Mouse (Mus musculus): ENCODE results near the gene Pofut1. TPM values are rescaled to one million over a fixed set of nuclear protein-coding genes. Genes with fewer than 3 reads are reported as not detected.

Pofut1 gene
- polyA plus RNA-seq, 1 experiment: 18.7 TPM

DNA sequence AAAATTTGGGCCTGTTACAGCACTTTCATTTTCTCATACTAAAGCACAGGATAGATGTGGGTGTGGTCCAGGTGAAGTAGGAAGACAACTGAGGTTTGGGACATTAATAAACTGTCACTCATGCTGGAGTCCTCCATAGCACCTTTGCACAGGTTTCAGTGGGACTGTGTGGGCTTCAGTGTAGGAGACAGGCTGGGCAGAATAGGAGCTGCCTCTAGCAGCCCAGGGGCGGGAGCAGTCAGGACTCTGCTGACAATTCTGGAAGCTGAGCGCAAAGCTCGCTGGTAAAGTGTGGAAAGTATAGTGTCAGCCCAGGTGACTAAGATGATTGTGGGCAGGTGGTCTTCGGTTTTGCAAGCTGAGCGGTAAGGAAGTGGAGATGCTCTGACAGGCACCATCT is 59.8 kb downstream of the Pofut1 start:
- WGBS: 93% methylated on average over 5 of the region's 5 CpGs
- H3K4me1 ChIP-seq (ENCODE audit: control insufficient read depth, insufficient read depth, insufficient read length): peaks cover 6% of the 10 kb centered on the region; the same call in 1 of the 2 replicates

GRCm38 (mm10) chr2:153305240-153305639 is 63.9 kb downstream of the Pofut1 start:
- Histone ChIP-seq H3K27ac (ENCODE audit: insufficient read depth, low read length) (no peak overlapping the region), H3K36me3 (ENCODE audit: control insufficient read depth, insufficient read depth, low read length) (no peaks in the 10 kb centered on the region), H3K4me1 (ENCODE audit: control insufficient read depth, insufficient read depth, insufficient read length) (peaks cover 3% of the 10 kb centered on the region; the same call in 1 of the 2 replicates), H3K27me3 (ENCODE audit: control insufficient read depth, insufficient read depth, low read length) (no peaks in the 10 kb centered on the region), H3K4me3 (ENCODE audit: extremely low read depth, insufficient read depth, insufficient read length) (no peak overlapping the region)
- DNase-seq (ENCODE audit: low read depth in 1 of 2, low spot score in 2 of 2): no peak
- TF ChIP-seq CTCF (IDR thresholded peaks at IDR 0.05; ENCODE audit: extremely low read depth, insufficient read depth, insufficient read length, insufficient replicate concordance): no peak
- TF ChIP-seq POLR2A (IDR thresholded peaks at IDR 0.05; ENCODE audit: low read depth, low read length): no peak
- WGBS: 84% methylated on average over 6 of the region's 6 CpGs

More for the DNA sequence above, 59.8 kb downstream of the Pofut1 start:
- no peaks in the 10 kb centered on the region for H3K36me3 ChIP-seq (ENCODE audit: control insufficient read depth, insufficient read depth, low read length)
- H3K27ac ChIP-seq (ENCODE audit: insufficient read depth, low read length): no peak overlapping the region
- TF ChIP-seq POLR2A (IDR thresholded peaks at IDR 0.05; ENCODE audit: low read depth, low read length) (no peak), CTCF (IDR thresholded peaks at IDR 0.05; ENCODE audit: extremely low read depth, insufficient read depth, insufficient read length, insufficient replicate concordance) (no peak)
- H3K27me3 ChIP-seq (ENCODE audit: control insufficient read depth, insufficient read depth, low read length): no peaks in the 10 kb centered on the region
- H3K4me3 ChIP-seq (ENCODE audit: extremely low read depth, insufficient read depth, insufficient read length): no peak overlapping the region
- DNase-seq (ENCODE audit: low read depth in 1 of 2, low spot score in 2 of 2): no peak

DNA sequence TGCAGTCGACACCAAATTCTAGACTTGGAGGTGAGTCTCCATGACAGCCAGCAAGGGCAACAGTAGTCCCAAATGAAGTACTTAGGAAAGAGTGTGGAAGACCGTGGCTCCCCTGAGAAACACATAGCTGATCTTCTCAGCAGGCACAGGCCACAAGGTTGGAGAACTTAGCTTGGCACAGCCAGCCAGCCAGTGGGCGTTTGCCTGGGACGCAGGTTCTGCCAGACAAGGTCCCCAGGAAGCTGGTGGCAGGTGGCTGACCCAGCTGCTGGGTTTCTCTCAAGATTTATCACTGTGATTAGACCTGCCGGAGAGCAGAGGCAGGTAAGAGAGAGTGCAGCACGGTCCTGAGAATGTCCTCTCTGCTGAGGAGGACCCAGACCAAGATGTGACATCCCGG is 67.3 kb downstream of the Pofut1 start:
- Histone ChIP-seq H3K27ac (ENCODE audit: insufficient read depth, low read length) (no peak overlapping the region), H3K4me3 (ENCODE audit: extremely low read depth, insufficient read depth, insufficient read length) (no peak overlapping the region), H3K36me3 (ENCODE audit: control insufficient read depth, insufficient read depth, low read length) (no peaks in the 10 kb centered on the region), H3K27me3 (ENCODE audit: control insufficient read depth, insufficient read depth, low read length) (no peaks in the 10 kb centered on the region), H3K4me1 (ENCODE audit: control insufficient read depth, insufficient read depth, insufficient read length) (no peaks in the 10 kb centered on the region)
- TF ChIP-seq POLR2A (IDR thresholded peaks at IDR 0.05; ENCODE audit: low read depth, low read length): no peak
- no peak for TF ChIP-seq CTCF (IDR thresholded peaks at IDR 0.05; ENCODE audit: extremely low read depth, insufficient read depth, insufficient read length, insufficient replicate concordance)
- 75% methylated on average over 7 of the region's 7 CpGs for WGBS
- DNase-seq (ENCODE audit: low read depth in 1 of 2, low spot score in 2 of 2): no peak

DNA sequence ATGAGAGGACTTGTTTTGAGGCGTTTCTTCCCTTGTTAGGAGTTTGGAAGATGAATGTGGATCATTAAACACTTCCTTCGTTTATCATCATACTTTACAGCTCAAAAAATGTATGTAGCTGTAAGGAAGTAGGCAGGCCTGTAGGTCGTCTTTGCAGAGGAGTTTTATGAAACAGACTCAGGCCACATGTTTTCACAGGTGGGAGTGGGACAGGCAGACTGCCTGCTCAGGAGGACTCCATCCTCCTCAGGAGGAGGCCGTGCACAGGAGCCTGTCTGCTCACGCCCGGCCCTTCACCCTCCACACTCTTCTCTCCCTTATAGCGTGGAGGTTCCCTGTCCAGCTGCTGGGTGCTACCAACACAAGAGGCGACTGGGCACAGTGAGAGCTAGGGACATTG is 67.8 kb downstream of the Pofut1 start:
- no peaks in the 10 kb centered on the region for H3K36me3 ChIP-seq (ENCODE audit: control insufficient read depth, insufficient read depth, low read length)
- no peaks in the 10 kb centered on the region for H3K4me1 ChIP-seq (ENCODE audit: control insufficient read depth, insufficient read depth, insufficient read length)
- no peaks in the 10 kb centered on the region for H3K27me3 ChIP-seq (ENCODE audit: control insufficient read depth, insufficient read depth, low read length)
- TF ChIP-seq CTCF (IDR thresholded peaks at IDR 0.05; ENCODE audit: extremely low read depth, insufficient read depth, insufficient read length, insufficient replicate concordance) (no peak), POLR2A (IDR thresholded peaks at IDR 0.05; ENCODE audit: low read depth, low read length) (no peak)
- DNase-seq (ENCODE audit: low read depth in 1 of 2, low spot score in 2 of 2): no peak
- no peak overlapping the region for H3K4me3 ChIP-seq (ENCODE audit: extremely low read depth, insufficient read depth, insufficient read length)
- H3K27ac ChIP-seq (ENCODE audit: insufficient read depth, low read length): no peak overlapping the region
- 76% methylated on average over 8 of the region's 8 CpGs for WGBS

GRCm38 (mm10) chr2:153310228-153310627 is 68.9 kb downstream of the Pofut1 start:
- no peaks in the 10 kb centered on the region for H3K27me3 ChIP-seq (ENCODE audit: control insufficient read depth, insufficient read depth, low read length)
- H3K36me3 ChIP-seq (ENCODE audit: control insufficient read depth, insufficient read depth, low read length): no peaks in the 10 kb centered on the region
- 88% methylated on average over 6 of the region's 6 CpGs for WGBS
- H3K27ac ChIP-seq (ENCODE audit: insufficient read depth, low read length): no peak overlapping the region
- TF ChIP-seq POLR2A (IDR thresholded peaks at IDR 0.05; ENCODE audit: low read depth, low read length): no peak
- no peak for TF ChIP-seq CTCF (IDR thresholded peaks at IDR 0.05; ENCODE audit: extremely low read depth, insufficient read depth, insufficient read length, insufficient replicate concordance)
- DNase-seq (ENCODE audit: low read depth in 1 of 2, low spot score in 2 of 2): no peak
- no peaks in the 10 kb centered on the region for H3K4me1 ChIP-seq (ENCODE audit: control insufficient read depth, insufficient read depth, insufficient read length)
- H3K4me3 ChIP-seq (ENCODE audit: extremely low read depth, insufficient read depth, insufficient read length): no peak overlapping the region

DNA sequence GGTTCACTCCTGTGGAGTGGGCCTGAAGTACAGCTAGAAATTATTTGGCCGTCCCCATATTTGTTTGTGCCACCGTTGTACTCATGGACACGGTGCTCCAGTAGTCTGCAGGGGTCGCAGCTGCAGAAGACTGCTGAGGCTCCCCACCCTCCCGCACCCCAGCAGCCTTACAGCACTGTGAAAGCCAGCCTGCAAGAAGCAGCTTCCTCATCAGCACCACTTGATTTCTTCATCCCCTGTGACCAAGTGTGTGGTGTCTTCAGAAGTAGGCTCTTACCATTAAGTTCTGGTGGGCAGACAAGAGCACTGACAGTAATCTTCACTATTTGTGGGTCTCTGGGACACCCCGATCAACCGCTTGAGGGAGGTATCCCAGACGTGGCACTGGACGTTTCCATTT is 71.6 kb downstream of the Pofut1 start:
- Histone ChIP-seq H3K4me3 (ENCODE audit: extremely low read depth, insufficient read depth, insufficient read length) (no peak overlapping the region), H3K27ac (ENCODE audit: insufficient read depth, low read length) (no peak overlapping the region), H3K4me1 (ENCODE audit: control insufficient read depth, insufficient read depth, insufficient read length) (no peaks in the 10 kb centered on the region), H3K27me3 (ENCODE audit: control insufficient read depth, insufficient read depth, low read length) (no peaks in the 10 kb centered on the region), H3K36me3 (ENCODE audit: control insufficient read depth, insufficient read depth, low read length) (no peaks in the 10 kb centered on the region; the same call in none of the 2 replicates)
- no peak for DNase-seq (ENCODE audit: low read depth in 1 of 2, low spot score in 2 of 2)
- no peak for TF ChIP-seq POLR2A (IDR thresholded peaks at IDR 0.05; ENCODE audit: low read depth, low read length)
- TF ChIP-seq CTCF (IDR thresholded peaks at IDR 0.05; ENCODE audit: extremely low read depth, insufficient read depth, insufficient read length, insufficient replicate concordance): no peak
- WGBS: 82% methylated on average over 9 of the region's 9 CpGs

DNA sequence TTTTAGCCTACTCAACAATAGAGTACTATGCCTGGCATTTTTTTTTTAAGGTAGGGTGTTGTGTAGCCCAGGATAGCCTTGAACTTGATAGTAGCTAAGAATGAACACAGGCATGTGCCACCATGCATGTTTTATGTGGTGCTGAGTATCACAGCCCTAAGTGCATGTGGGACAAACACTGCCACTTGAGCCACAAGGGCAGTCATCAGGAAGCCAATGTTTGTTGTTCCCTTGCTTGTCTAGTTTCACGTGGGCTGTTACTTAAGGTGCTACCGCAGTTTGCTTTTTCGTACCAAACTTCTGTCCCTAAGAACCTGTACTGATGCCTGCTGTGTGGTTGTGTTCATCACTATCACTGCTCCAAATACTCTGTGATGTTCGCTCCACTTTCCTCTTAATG is 77.1 kb downstream of the Pofut1 start:
- DNase-seq (ENCODE audit: low read depth in 1 of 2, low spot score in 2 of 2): no peak
- no peak overlapping the region for H3K27ac ChIP-seq (ENCODE audit: insufficient read depth, low read length)
- no peaks in the 10 kb centered on the region for H3K27me3 ChIP-seq (ENCODE audit: control insufficient read depth, insufficient read depth, low read length)
- H3K4me1 ChIP-seq (ENCODE audit: control insufficient read depth, insufficient read depth, insufficient read length): peaks cover 7% of the 10 kb centered on the region; the same call in 1 of the 2 replicates
- H3K36me3 ChIP-seq (ENCODE audit: control insufficient read depth, insufficient read depth, low read length): peaks cover 9% of the 10 kb centered on the region
- no peak overlapping the region for H3K4me3 ChIP-seq (ENCODE audit: extremely low read depth, insufficient read depth, insufficient read length)
- TF ChIP-seq CTCF (IDR thresholded peaks at IDR 0.05; ENCODE audit: extremely low read depth, insufficient read depth, insufficient read length, insufficient replicate concordance): no peak
- TF ChIP-seq POLR2A (IDR thresholded peaks at IDR 0.05; ENCODE audit: low read depth, low read length): no peak
- 85% methylated on average over 4 of the region's 4 CpGs for WGBS
